20 mouse cellular contexts compared by ENCODE assay signal in genomic region chr1:37239045-37239635, GRCm38 (mm10). TPM values are rescaled to one million over a fixed set of nuclear protein-coding genes. Genes with fewer than 3 reads are reported as not detected.
DNase-seq lines count a peak whose midpoint lies in the region; ATAC-seq and TF ChIP-seq lines count a peak whose summit lies in the region.
"Had no signal": no experiment of that assay in that cellular context is flagged by ENCODE, and none has a peak within 500 bp of the region (broad histone marks: within the 10 kb centered on the region; RNA-seq: fewer than 3 reads in every experiment).

No protein-coding gene starts in this region.

- TF ChIP-seq POLR2A in brain, embryonic 14.5 days (IDR thresholded peaks at IDR 0.05; ENCODE audit: borderline replicate concordance, extremely low read depth, insufficient read depth, insufficient read length, poor library complexity, severe bottlenecking): no peak

- H3K9me3 ChIP-seq in hindbrain, embryonic 13.5 days: no peaks in the 10 kb centered on the region
- no peaks in the 10 kb centered on the region for H3K9me3 ChIP-seq in midbrain, embryonic 15.5 days
- H3K9me3 ChIP-seq: limb, embryonic 12.5 days; liver, embryonic 13.5 days; lung, embryonic 15.5 days had no signal

- no peak overlapping the region for H3K4me2 ChIP-seq in hindbrain, embryonic 13.5 days
- no peak overlapping the region for H3K4me2 ChIP-seq in midbrain, embryonic 15.5 days
- H3K4me2 ChIP-seq: limb, embryonic 12.5 days; liver, embryonic 13.5 days; lung, embryonic 15.5 days had no signal

- DNase-seq in kidney, adult 11 months: peak; percentile 34
- DNase-seq in kidney, adult 18-20 months: no peak
- DNase-seq in brain, embryonic 14.5 days (ENCODE audit: low read depth): peak; percentile 77
- DNase-seq in urinary bladder, postnatal 25 days (ENCODE audit: low spot score): no peak
- no peak for DNase-seq in gastrocnemius, postnatal 25 days
- DNase-seq: adrenal gland, postnatal 36 days; cerebellum, adult 9-11 months; gastrocnemius, postnatal 10 days; liver, embryonic 13.5 days; right cerebral cortex, adult 18-20 months; thymus, adult 18-20 months had no signal

- TF ChIP-seq CTCF in brain, embryonic 14.5 days (IDR thresholded peaks at IDR 0.05; ENCODE audit: borderline replicate concordance, extremely low read depth, insufficient read depth, insufficient read length): no peak

- H3K4me1 ChIP-seq in hindbrain, embryonic 13.5 days (replicated peaks): peaks cover 5% of the 10 kb centered on the region; the same call in 1 of the 2 replicates
- H3K4me1 ChIP-seq in midbrain, embryonic 15.5 days: peaks cover 5% of the 10 kb centered on the region; the same call in 1 of the 2 replicates
- H3K4me1 ChIP-seq: liver, embryonic 13.5 days; lung, embryonic 15.5 days had no signal

- 53% methylated on average over 10 of the region's 10 CpGs for WGBS in hindbrain, embryonic 13.5 days
- 29% methylated on average over 10 of the region's 10 CpGs for WGBS in midbrain, embryonic 15.5 days

- ATAC-seq in hindbrain, embryonic 13.5 days (ENCODE audit: low FRiP score): peak; percentile 63; the same call in 1 of the 2 replicates
- ATAC-seq in midbrain, embryonic 15.5 days (replicated peaks): peak; percentile 64
- ATAC-seq: inflammation-experienced regulatory T-cells, adult 6 months had no signal

- H3K36me3 ChIP-seq in hindbrain, embryonic 13.5 days: no peaks in the 10 kb centered on the region
- H3K36me3 ChIP-seq in midbrain, embryonic 15.5 days (replicated peaks): no peaks in the 10 kb centered on the region
- H3K36me3 ChIP-seq: limb, embryonic 12.5 days; liver, embryonic 13.5 days; lung, embryonic 15.5 days had no signal

- no peak overlapping the region; the same call in 1 of the 2 replicates for H3K9ac ChIP-seq in hindbrain, embryonic 13.5 days
- H3K9ac ChIP-seq in midbrain, embryonic 15.5 days: no peak overlapping the region
- H3K9ac ChIP-seq: limb, embryonic 12.5 days; liver, embryonic 13.5 days; lung, embryonic 15.5 days had no signal

- H3K27ac ChIP-seq in hindbrain, embryonic 13.5 days: no peak overlapping the region
- peak overlapping the region; percentile 26; the same call in 1 of the 2 replicates for H3K27ac ChIP-seq in midbrain, embryonic 15.5 days
- H3K27ac ChIP-seq: kidney, postnatal 0 days; left cerebral cortex, adult 2 months; limb, embryonic 12.5 days; liver, embryonic 13.5 days; lung, embryonic 15.5 days had no signal

- H3K27me3 ChIP-seq in hindbrain, embryonic 13.5 days: no peaks in the 10 kb centered on the region
- no peaks in the 10 kb centered on the region for H3K27me3 ChIP-seq in midbrain, embryonic 15.5 days (replicated peaks)
- H3K27me3 ChIP-seq: limb, embryonic 12.5 days; liver, embryonic 13.5 days; lung, embryonic 15.5 days had no signal

- no peak overlapping the region for H3K4me3 ChIP-seq in hindbrain, embryonic 13.5 days
- H3K4me3 ChIP-seq in midbrain, embryonic 15.5 days: no peak overlapping the region
- H3K4me3 ChIP-seq: erythroblast, embryonic 14.5 days; left cerebral cortex, adult 2 months; limb, embryonic 12.5 days; liver, embryonic 13.5 days; lung, embryonic 15.5 days had no signal

RNA-seq across cellular contexts. Expression of gene Cnga3, which starts 24.9 kb away (rescaled TPM):
- 0.09 and 0.15 TPM in 2 replicates for polyA plus RNA-seq in brain, embryonic 14.5 days (2012; rRNA removed)
- polyA plus RNA-seq in hindbrain, embryonic 13.5 days (2015; fragmentation: Nextera tagmentation; extraction: Ambion mirVana): 0.13 TPM in 1 of 2 replicates, not detected in the other
- polyA plus RNA-seq in midbrain, embryonic 15.5 days (2015; fragmentation: Nextera tagmentation; extraction: Ambion mirVana): 0.21 and 0.26 TPM in 2 replicates
- total RNA-seq in gastrocnemius, postnatal 25 days (2021): under 1 TPM; 0.24 to 0.59 TPM
- polyA plus RNA-seq: erythroblast, embryonic 14.5 days; inflammation-experienced regulatory T-cells, adult 6 months; kidney, postnatal 0 days; limb, embryonic 12.5 days; liver, embryonic 13.5 days; lung, embryonic 15.5 days; neural tube, embryonic 14.5 days had no signal

Comparison
In these comparisons a context has a peak if more than half of its experiments do, and no peak if none do; other contexts are left out.
1. DNase-seq: peak in kidney, adult 11 months (single experiment) and brain, embryonic 14.5 days (single experiment); none in kidney, adult 18-20 months (single experiment), urinary bladder, postnatal 25 days (single experiment) and gastrocnemius, postnatal 25 days (single experiment).